Mouse (Mus musculus) liver, adult 2 months (tissue): ENCODE results near the gene Myo5c. TPM values are rescaled to one million over a fixed set of nuclear protein-coding genes. Genes with fewer than 3 reads are reported as not detected.

Source experiments
- DNase-seq: peaks from one replicate; pipeline ENCODE4 v3.0.0-alpha.2; 2011; ENCODE audit warnings: low read depth, low spot score; ENCODE audit errors: extremely low read depth
- H3K27ac ChIP-seq: fragments of 200-500 bp; replicated peaks from 2 replicates; pipeline ENCODE4 v1.5.1; 2012; ENCODE audit warnings: low read depth, mild to moderate bottlenecking, control low read depth, inconsistent platforms, low read length; ENCODE audit not compliant: insufficient read depth
- H3K27me3 ChIP-seq: fragments of 200-500 bp; 2 replicates; pipeline ENCODE4 v1.6.1; 2012; ENCODE audit warnings: mild to moderate bottlenecking, moderate library complexity, low read length, inconsistent platforms; ENCODE audit not compliant: control insufficient read depth, insufficient read depth
- H3K36me3 ChIP-seq: fragments of 200-500 bp; 2 replicates; pipeline ENCODE4 v1.6.1; 2012; ENCODE audit warnings: low read length, inconsistent platforms; ENCODE audit not compliant: control insufficient read depth, insufficient read depth
- H3K4me1 ChIP-seq: fragments of 200-500 bp; 2 replicates; pipeline ENCODE4 v1.6.1; 2011; ENCODE audit warnings: low read length; ENCODE audit not compliant: control insufficient read depth, insufficient read depth
- H3K4me3 ChIP-seq: fragments of 200-500 bp; 2 replicates; pipeline ENCODE4 v1.5.1; 2011; ENCODE audit warnings: low read depth, mild to moderate bottlenecking, control low read depth, low read length, moderate library complexity; ENCODE audit not compliant: insufficient read depth
- H3K79me2 ChIP-seq: fragments of 200-500 bp; 2 replicates; pipeline ENCODE4 v1.6.1; 2012; ENCODE audit warnings: inconsistent platforms, mild to moderate bottlenecking, low read length, moderate library complexity; ENCODE audit not compliant: control insufficient read depth, insufficient read depth
- H3K9ac ChIP-seq: fragments of 200-500 bp; 2 replicates; pipeline ENCODE4 v1.6.1; 2012; ENCODE audit warnings: low read depth, mild to moderate bottlenecking, control low read depth, inconsistent platforms, low read length
- CTCF ChIP-seq: fragments of 200-500 bp; IDR thresholded peaks from 2 replicates; pipeline ENCODE4 v1.5.1; 2011; ENCODE audit warnings: low read depth, low read length, control low read depth
- POLR2A ChIP-seq: fragments of 200-500 bp; IDR thresholded peaks from 2 replicates; pipeline ENCODE4 v1.6.1; 2011; ENCODE audit warnings: low read length, control low read depth; ENCODE audit not compliant: insufficient read depth; ENCODE audit errors: extremely low read depth
- WGBS: fragments of 180-500 bp; shearing (Covaris S2); methylation state at CpG from one replicate; pipeline ENCODE4 v1.1.7; 2018; 5-methylcytosine and 5-hydroxymethylcytosine counted together
- polyA plus RNA-seq: library from polyadenylated mRNA; depleted of rRNA; stranded (reverse); fragments of >200 nt; gene quantifications from 2 replicates; pipeline ENCODE4 v1.2.3, GENCODE M21; 2012
- total RNA-seq: library from RNA; depleted of rRNA; stranded (reverse); fragments of >200 nt; gene quantifications from 2 replicates; pipeline ENCODE4 v1.2.3, GENCODE M21; 2014

Gene Myo5c
- total and polyA plus RNA-seq, 2 experiments: 0.12 to 0.18 TPM

- no peak for DNase-seq
- Histone ChIP-seq H3K36me3 (no peaks in the 10 kb centered on the region), H3K9ac (no peak overlapping the region), H3K27ac (no peak overlapping the region), H3K4me3 (no peak overlapping the region), H3K79me2 (no peaks in the 10 kb centered on the region), H3K4me1 (peaks cover 3% of the 10 kb centered on the region; the same call in 1 of the 2 replicates), H3K27me3 (no peaks in the 10 kb centered on the region)
- WGBS: 96% methylated on average over 2 of the region's 2 CpGs
- TF ChIP-seq POLR2A: no peak
- TF ChIP-seq CTCF: no peak
Measured at GRCm38 (mm10) chr9:75318196-75318595, 86.4 kb downstream of the Myo5c start.

- Histone ChIP-seq H3K27ac (no peak overlapping the region), H3K4me1 (0 out of 2 replicates have a peak, but pooled peaks cover 1% of the 10 kb centered on the region), H3K27me3 (no peaks in the 10 kb centered on the region), H3K9ac (no peak overlapping the region), H3K79me2 (no peaks in the 10 kb centered on the region), H3K36me3 (no peaks in the 10 kb centered on the region), H3K4me3 (no peak overlapping the region)
- TF ChIP-seq CTCF: no peak
- TF ChIP-seq POLR2A: no peak
- DNase-seq: no peak
- 92% methylated on average over 3 of the region's 3 CpGs for WGBS
Measured at GRCm38 (mm10) chr9:75319365-75319764, 87.5 kb downstream of the Myo5c start.

GRCm38 (mm10) chr9:75322099-75322885, 90.5 kb downstream of the Myo5c start:
- H3K27me3 ChIP-seq: no peaks in the 10 kb centered on the region
- no peaks in the 10 kb centered on the region for H3K79me2 ChIP-seq
- DNase-seq: peak; percentile 42
- H3K36me3 ChIP-seq: no peaks in the 10 kb centered on the region
- no peak for TF ChIP-seq CTCF
- no peak for TF ChIP-seq POLR2A
- 62% methylated on average over 13 of the region's 13 CpGs for WGBS
- H3K9ac ChIP-seq: no peak overlapping the region
- no peak overlapping the region for H3K4me3 ChIP-seq
- no peak overlapping the region for H3K27ac ChIP-seq
- 0 out of 2 replicates have a peak, but pooled peaks cover 1% of the 10 kb centered on the region for H3K4me1 ChIP-seq

- H3K36me3 ChIP-seq: no peaks in the 10 kb centered on the region
- H3K4me1 ChIP-seq: no peaks in the 10 kb centered on the region
- no peak overlapping the region for H3K9ac ChIP-seq
- 97% methylated on average over 3 of the region's 3 CpGs for WGBS
- H3K4me3 ChIP-seq: no peak overlapping the region
- H3K27ac ChIP-seq: no peak overlapping the region
- TF ChIP-seq CTCF (no peak), POLR2A (no peak)
- DNase-seq: no peak
- H3K79me2 ChIP-seq: no peaks in the 10 kb centered on the region
- H3K27me3 ChIP-seq: no peaks in the 10 kb centered on the region
Measured at GRCm38 (mm10) chr9:75328047-75328446, 96.2 kb downstream of the Myo5c start.

- Histone ChIP-seq H3K79me2 (no peaks in the 10 kb centered on the region), H3K27me3 (no peaks in the 10 kb centered on the region), H3K36me3 (no peaks in the 10 kb centered on the region), H3K27ac (no peak overlapping the region), H3K4me1 (no peaks in the 10 kb centered on the region), H3K4me3 (no peak overlapping the region), H3K9ac (no peak overlapping the region)
- WGBS: 92% methylated on average over 8 of the region's 8 CpGs
- TF ChIP-seq POLR2A (no peak), CTCF (no peak)
- DNase-seq: no peak
Measured at GRCm38 (mm10) chr9:75330821-75331220, 99.0 kb downstream of the Myo5c start.

GRCm38 (mm10) chr9:75334440-75334839, 102.6 kb downstream of the Myo5c start:
- no peak for DNase-seq
- no peaks in the 10 kb centered on the region for H3K27me3 ChIP-seq
- no peak overlapping the region for H3K27ac ChIP-seq
- no peaks in the 10 kb centered on the region for H3K36me3 ChIP-seq
- H3K9ac ChIP-seq: no peak overlapping the region
- no peak overlapping the region for H3K4me3 ChIP-seq
- no peaks in the 10 kb centered on the region for H3K4me1 ChIP-seq
- no peak for TF ChIP-seq CTCF
- no peak for TF ChIP-seq POLR2A
- 72% methylated on average over 4 of the region's 4 CpGs for WGBS
- H3K79me2 ChIP-seq: no peaks in the 10 kb centered on the region
